Mouse (Mus musculus) heart, adult 8-10 months (tissue): ENCODE results near the gene Ccni. TPM values are rescaled to one million over a fixed set of nuclear protein-coding genes. Genes with fewer than 3 reads are reported as not detected.

Experiments used
- DNase-seq: peaks from one replicate; pipeline ENCODE4 v3.0.0; 2022; ENCODE audit warnings: low spot score
- total RNA-seq, 4 experiments: library from RNA; stranded (reverse); gene quantifications; 2 replicates each; pipeline ENCODE4 v1.2.4; 2022

Gene Ccni
- total RNA-seq, 4 experiments from 2014 or later, result 119 to 175 (median 143) TPM

DNA sequence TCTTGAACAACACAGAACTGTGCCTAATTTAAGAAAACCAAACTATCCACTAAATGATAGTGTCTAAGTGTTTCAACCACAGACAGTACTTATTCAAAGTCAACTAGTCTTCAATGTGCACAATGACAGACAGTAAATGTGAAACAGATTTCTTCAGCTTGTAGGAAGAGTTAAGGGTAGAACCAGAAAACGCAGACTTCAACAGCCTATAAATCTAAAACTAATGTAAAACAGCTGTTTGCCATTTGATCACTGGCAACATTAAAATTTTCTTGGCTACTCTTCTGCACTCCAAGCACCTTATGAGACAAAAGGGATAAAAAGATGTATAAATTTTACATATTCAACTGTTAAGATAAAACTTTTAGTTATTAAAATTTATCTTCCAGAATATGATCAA is 5.1 kb downstream of the Ccni start:
- DNase-seq, result no peak

- no peak for DNase-seq
These were observed 8.1 kb downstream of the Ccni start for GRCm38 (mm10) chr5:93198232-93198631.

- no peak for DNase-seq
These were observed 15.9 kb downstream of the Ccni start for GRCm38 (mm10) chr5:93190428-93190827.

DNA sequence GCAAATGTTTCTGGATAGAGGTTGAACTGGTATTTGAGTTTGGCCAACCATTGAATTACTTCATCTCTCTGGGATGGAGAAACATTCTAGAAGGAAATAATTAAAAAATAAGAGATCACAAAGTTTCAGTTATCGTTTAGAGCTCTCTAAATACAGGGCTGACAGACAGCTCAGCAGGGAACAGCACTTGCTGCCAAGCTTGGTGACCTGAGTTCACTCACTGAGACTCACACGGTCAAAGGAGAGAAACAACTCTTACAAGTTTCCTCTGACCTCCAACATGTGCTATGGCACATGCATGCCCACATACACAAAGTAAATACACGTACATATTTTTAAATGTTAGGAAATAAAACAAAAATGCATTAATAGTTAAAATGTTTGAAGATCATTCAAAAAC is 16.7 kb downstream of the Ccni start:
- peak; percentile 19 for DNase-seq

- no peak for DNase-seq
These were observed 21.7 kb downstream of the Ccni start for GRCm38 (mm10) chr5:93184548-93184947.

- DNase-seq, result no peak
These were observed 23.0 kb downstream of the Ccni start for GRCm38 (mm10) chr5:93183311-93183710.

DNA sequence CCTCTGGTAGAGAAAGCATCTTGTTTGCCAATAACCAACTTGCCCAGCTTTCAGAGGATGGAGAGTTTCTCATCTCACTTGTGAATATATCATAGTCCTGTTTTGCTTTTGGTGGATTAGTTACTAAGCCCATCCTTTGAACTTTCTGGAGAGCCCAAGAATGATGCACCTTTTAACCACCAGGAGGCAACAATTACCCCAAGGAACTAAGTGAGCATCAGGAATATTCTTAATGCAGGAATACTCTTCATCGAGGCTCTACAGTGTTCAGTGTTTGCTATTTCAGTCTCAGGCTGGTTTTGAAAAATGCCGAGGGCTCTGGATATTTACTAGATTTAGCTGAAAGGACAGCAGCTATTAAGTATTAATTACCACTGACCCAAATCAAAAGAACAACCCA is 26.0 kb downstream of the Ccni start:
- peak; percentile 28 for DNase-seq

GRCm38 (mm10) chr5:93178616-93179015 is 27.7 kb downstream of the Ccni start:
- DNase-seq, result no peak

DNA sequence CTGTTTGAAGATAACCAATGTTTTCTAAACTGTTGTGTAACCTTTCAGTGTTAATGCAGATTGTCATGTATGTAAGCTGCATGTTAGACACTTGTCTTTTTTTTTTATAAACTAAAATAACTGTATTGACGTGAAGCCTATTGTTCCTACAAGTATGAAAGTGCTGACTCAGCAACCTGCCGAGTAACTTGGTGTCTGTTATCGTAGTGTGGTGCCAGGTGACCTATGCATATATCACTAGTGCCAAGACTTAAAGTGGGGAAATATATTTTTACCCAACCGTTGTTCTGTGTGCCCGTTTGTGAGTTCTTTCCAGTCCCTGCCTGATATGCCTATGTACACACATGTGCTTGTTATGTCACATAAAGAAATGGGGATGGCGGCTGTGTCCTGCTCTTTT is 31.6 kb downstream of the Ccni start:
- DNase-seq, result no peak

- DNase-seq, result no peak
These were observed 33.8 kb downstream of the Ccni start for GRCm38 (mm10) chr5:93172536-93172935.

DNA sequence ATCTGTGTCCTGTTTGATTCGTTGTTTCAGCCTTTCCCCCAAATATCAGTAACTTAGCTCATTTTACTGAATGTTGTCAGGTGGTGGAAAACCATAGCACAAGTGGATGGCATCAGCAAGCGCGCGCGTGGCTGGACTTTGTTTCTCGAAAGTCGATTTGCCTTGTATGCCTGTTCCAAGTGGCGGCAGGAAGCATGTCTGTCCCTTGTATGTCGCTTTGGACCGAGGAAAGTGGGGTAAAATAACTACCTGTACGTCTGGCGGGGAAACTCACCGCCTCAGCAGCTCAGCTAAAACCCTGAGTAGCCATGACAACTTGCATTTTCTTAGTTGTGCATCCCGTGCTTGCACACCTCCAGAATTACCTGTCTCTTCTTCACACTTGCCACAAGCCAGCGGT is 34.9 kb downstream of the Ccni start:
- no peak for DNase-seq

DNA sequence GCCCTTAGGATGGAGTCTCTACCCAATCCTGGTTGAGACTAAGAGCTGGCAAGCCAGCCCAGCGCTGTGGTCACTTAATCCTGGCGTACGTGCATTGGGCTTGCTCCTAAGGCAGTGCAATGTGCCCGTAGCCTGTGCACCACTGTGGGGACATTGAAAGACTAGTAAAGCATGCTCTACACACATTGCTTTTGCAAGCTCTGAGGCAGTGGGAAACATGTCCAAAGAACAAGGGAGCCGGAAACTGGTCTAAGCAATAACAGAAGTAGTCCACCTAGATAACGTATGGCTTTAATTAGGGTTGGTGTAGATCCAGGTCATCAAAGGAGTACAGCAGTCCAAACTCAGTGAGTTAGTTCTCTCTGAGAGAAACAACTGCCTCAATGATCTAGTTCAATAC is 37.6 kb downstream of the Ccni start:
- no peak for DNase-seq

DNA sequence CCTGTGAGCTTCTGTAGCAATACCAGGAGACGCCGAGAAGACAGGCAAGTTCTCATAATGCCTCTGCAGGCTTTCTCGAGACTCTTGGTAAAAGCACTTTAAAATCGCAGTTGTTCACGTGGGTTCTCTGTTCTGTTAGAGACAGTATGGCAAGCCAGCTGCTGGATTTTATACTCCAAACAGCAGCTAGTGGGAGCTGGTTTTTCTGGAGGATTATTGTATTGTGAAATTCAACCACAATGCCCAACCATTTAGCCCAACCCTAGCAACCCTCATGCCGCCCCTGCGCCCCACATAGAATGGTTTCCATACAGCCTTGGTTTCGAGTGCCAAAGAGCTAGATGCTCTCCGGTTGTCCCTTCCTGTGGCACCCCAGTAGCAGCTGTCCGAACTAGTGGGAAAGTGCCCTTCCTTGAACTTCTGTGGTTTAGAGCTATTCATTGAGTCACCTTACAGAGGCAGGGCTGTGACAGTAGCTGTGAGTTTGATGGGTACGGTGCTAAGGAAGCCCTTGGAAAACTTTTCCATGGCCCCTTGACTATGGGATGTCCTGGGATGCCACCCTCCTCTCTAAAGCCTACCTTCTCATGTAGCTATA is 38.3 kb downstream of the Ccni start:
- DNase-seq, result no peak

GRCm38 (mm10) chr5:93163541-93163940 is 42.8 kb downstream of the Ccni start:
- DNase-seq, result peak; percentile 65

DNA sequence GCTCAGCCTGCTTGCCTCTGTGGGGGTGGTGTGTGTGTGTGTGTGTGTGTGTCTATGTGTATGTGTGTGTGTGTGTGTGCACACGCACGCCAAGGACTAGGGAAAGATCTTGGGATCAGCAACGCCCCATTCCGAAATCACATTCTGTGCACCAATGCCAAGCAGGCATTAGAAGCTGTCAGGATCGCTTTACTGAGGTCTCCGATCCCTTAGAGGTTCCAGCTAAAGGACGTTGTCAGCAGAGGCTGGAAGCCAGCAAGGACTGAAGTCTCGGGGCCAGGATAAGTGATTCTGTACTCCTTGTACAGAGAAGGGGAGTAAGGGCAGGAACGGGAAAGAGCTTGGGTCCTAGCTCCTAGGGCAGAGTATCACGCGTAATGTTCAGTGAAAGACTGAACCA is 51.9 kb downstream of the Ccni start:
- no peak for DNase-seq

GRCm38 (mm10) chr5:93152451-93152850 is 53.8 kb downstream of the Ccni start:
- DNase-seq, result no peak

DNA sequence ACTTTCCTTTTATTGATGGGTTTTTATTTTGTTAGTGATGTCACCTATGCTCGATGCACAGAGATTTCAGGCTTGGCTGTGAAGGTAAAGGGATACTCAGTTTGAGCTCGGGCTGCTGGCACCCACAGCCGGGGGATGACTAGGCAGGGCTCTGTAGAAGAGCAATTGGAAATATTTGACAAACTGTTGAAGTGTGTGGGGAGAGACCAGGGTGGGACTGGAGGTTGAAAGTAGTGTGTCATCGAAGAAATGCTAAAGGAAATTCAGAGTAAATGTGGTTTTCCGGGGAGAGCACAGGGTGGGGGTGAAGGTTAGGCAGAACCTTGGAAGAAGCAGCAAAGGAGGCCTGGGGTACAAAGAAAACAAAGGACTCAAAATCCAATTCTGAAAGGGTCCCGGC is 54.3 kb downstream of the Ccni start:
- no peak for DNase-seq

- no peak for DNase-seq
These were observed 56.1 kb downstream of the Ccni start for GRCm38 (mm10) chr5:93149969-93150777.

- no peak for DNase-seq
These were observed 60.8 kb downstream of the Ccni start for GRCm38 (mm10) chr5:93145504-93145903.

- no peak for DNase-seq
These were observed 61.4 kb downstream of the Ccni start for GRCm38 (mm10) chr5:93144874-93145273.

GRCm38 (mm10) chr5:93143360-93144091 is 62.8 kb downstream of the Ccni start:
- DNase-seq, result no peak

DNA sequence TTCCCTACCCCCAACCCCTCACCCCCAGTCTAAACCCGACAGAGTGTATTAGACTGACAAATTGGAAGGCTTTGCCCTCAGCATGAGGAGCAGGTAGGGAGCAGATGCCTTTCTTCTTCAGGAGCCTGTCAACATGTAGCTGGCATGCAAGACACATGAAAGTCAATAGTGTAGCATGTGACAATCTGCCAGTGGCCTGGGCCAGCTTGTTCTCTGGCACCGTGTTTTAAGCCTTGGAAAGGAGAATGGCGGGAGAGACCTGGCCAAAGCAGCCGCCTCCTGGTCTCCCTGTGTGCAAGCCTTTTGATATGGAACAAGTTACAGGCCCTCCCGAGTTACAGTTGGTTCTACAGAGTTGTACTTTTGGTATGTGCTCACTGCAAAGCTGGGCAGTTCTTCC is 65.5 kb downstream of the Ccni start:
- DNase-seq, result no peak

DNA sequence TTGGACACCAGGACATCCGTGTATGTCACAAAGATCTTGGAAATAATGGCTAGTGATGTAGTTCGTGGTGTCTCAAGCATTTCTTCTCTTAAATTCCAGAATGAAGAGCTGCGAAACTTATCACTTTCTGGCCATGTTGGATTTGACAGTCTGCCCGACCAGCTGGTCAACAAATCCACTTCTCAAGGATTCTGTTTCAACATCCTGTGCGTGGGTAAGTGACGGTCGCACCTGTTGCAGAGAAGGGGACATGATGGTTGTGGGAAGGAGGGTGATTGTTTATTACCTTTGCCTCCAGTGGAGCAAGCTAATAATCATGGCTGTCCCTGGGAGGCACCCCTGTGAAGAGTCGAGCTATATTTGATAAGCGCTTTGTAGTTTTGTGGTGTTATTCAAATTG is 66.9 kb downstream of the Ccni start:
- DNase-seq, result no peak
